In genomic region chr10:88861416-88861815, GRCm38 (mm10) we compare ENCODE assay signal across 18 mouse cellular contexts. TPM values are rescaled to one million over a fixed set of nuclear protein-coding genes. Genes with fewer than 3 reads are reported as not detected.
"Had no signal": no experiment of that assay in that cellular context is flagged by ENCODE, and none has a peak within 500 bp of the region (broad histone marks: within the 10 kb centered on the region; RNA-seq: fewer than 3 reads in every experiment).

No protein-coding gene starts in this region.

- H3K4me1 ChIP-seq: neural tube, embryonic 12.5 days; neural tube, embryonic 13.5 days; neural tube, embryonic 15.5 days; stomach, embryonic 15.5 days had no signal

- H3K9me3 ChIP-seq: neural tube, embryonic 12.5 days; neural tube, embryonic 13.5 days; neural tube, embryonic 15.5 days; stomach, embryonic 15.5 days had no signal

- H3K27me3 ChIP-seq: neural tube, embryonic 12.5 days; neural tube, embryonic 13.5 days; neural tube, embryonic 15.5 days; stomach, embryonic 15.5 days had no signal

- H3K4me3 ChIP-seq: neural tube, embryonic 12.5 days; neural tube, embryonic 13.5 days; neural tube, embryonic 15.5 days; stomach, embryonic 15.5 days had no signal

- H3K36me3 ChIP-seq: neural tube, embryonic 12.5 days; neural tube, embryonic 13.5 days; neural tube, embryonic 15.5 days; stomach, embryonic 15.5 days had no signal

- H3K9ac ChIP-seq: neural tube, embryonic 12.5 days; neural tube, embryonic 13.5 days; neural tube, embryonic 15.5 days; stomach, embryonic 15.5 days had no signal

- H3K27ac ChIP-seq: neural tube, embryonic 12.5 days; neural tube, embryonic 13.5 days; neural tube, embryonic 15.5 days; stomach, embryonic 15.5 days; stomach, postnatal 0 days had no signal

- H3K4me2 ChIP-seq: neural tube, embryonic 12.5 days; neural tube, embryonic 13.5 days; neural tube, embryonic 15.5 days; stomach, embryonic 15.5 days had no signal

- DNase-seq: retina, postnatal 1 day; right cerebral cortex, adult 18-20 months; right cerebral cortex, postnatal 14 days; right cerebral cortex, postnatal 25 days; right cerebral cortex, postnatal 4 days; spleen, adult 18-20 months; thymus, adult 18-20 months; thymus, adult 2 months; thymus, postnatal 14 days; thymus, postnatal 25 days; thymus, postnatal 4 days had no signal

RNA-seq across cellular contexts. Expression of gene Slc5a8, which starts 24.4 kb away (rescaled TPM):
- polyA plus RNA-seq: neural tube, embryonic 12.5 days; neural tube, embryonic 13.5 days; spleen, adult 2 months; testis, adult 2 months had no signal
